Comparison of ENCODE assay signal across 15 mouse cellular contexts in the genomic region with DNA sequence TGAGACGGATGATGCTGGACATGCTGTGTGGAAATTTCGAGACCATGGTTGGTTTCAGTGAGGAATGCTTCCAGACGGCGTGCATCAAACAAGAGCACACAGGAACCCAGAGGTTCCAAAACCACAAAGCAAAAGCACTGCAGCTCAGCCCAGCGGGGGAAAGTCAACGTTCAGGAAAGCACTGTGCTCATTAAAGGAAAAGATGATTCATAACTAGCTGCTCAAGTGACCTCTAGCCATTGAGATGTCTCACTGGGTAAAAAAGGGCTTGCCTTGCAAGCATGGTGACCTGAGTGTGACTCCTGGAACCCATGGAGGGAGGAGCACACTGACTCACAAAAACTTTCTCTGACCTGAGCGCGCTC. TPM values are rescaled to one million over a fixed set of nuclear protein-coding genes. Genes with fewer than 3 reads are reported as not detected.
DNase-seq lines count a peak whose midpoint lies in the region; ATAC-seq and TF ChIP-seq lines count a peak whose summit lies in the region.
"Had no signal": no experiment of that assay in that cellular context is flagged by ENCODE, and none has a peak within 500 bp of the region (broad histone marks: within the 10 kb centered on the region; RNA-seq: fewer than 3 reads in every experiment).

No protein-coding gene starts in this region.

- intact Hi-C loops in left cerebral cortex, postnatal 4 days (cut with DNase I): no loop called here

- H3K9me3 ChIP-seq in hindbrain, embryonic 10.5 days: no peaks in the 10 kb centered on the region
- H3K9me3 ChIP-seq in hindbrain, postnatal 0 days (ENCODE audit: low read length): no peaks in the 10 kb centered on the region
- no peaks in the 10 kb centered on the region for H3K9me3 ChIP-seq in forebrain, embryonic 15.5 days
- H3K9me3 ChIP-seq: embryonic facial prominence, embryonic 12.5 days; liver, embryonic 15.5 days had no signal

- H3K27me3 ChIP-seq in hindbrain, embryonic 10.5 days (ENCODE audit: insufficient read depth, poor library complexity, severe bottlenecking): no peaks in the 10 kb centered on the region
- no peaks in the 10 kb centered on the region for H3K27me3 ChIP-seq in hindbrain, postnatal 0 days (ENCODE audit: insufficient read depth, low read length)
- H3K27me3 ChIP-seq in forebrain, embryonic 15.5 days: no peaks in the 10 kb centered on the region
- H3K27me3 ChIP-seq: embryonic facial prominence, embryonic 12.5 days; liver, embryonic 15.5 days had no signal

- H3K4me1 ChIP-seq in hindbrain, embryonic 10.5 days (replicated peaks): peaks cover 40% of the 10 kb centered on the region
- no peaks in the 10 kb centered on the region for H3K4me1 ChIP-seq in hindbrain, postnatal 0 days (ENCODE audit: insufficient read depth, low read length)
- no peaks in the 10 kb centered on the region for H3K4me1 ChIP-seq in forebrain, embryonic 15.5 days

- no peaks in the 10 kb centered on the region for H3K36me3 ChIP-seq in hindbrain, embryonic 10.5 days
- no peaks in the 10 kb centered on the region for H3K36me3 ChIP-seq in hindbrain, postnatal 0 days (ENCODE audit: insufficient read depth, low read length)
- no peaks in the 10 kb centered on the region for H3K36me3 ChIP-seq in forebrain, embryonic 15.5 days
- H3K36me3 ChIP-seq: embryonic facial prominence, embryonic 12.5 days; liver, embryonic 15.5 days had no signal

- 62% methylated on average over 8 of the region's 8 CpGs for WGBS in hindbrain, embryonic 10.5 days
- WGBS in hindbrain, postnatal 0 days: 51% methylated on average over 8 of the region's 8 CpGs
- 81% methylated on average over 8 of the region's 8 CpGs for WGBS in forebrain, embryonic 15.5 days

- H3K9ac ChIP-seq in hindbrain, postnatal 0 days (replicated peaks; ENCODE audit: low read length): no peak overlapping the region
- no peak overlapping the region for H3K9ac ChIP-seq in forebrain, embryonic 15.5 days (replicated peaks)
- H3K9ac ChIP-seq: embryonic facial prominence, embryonic 12.5 days; forebrain, postnatal 0 days; liver, embryonic 15.5 days had no signal

- no peak overlapping the region for H3K4me3 ChIP-seq in hindbrain, embryonic 10.5 days
- no peak overlapping the region for H3K4me3 ChIP-seq in hindbrain, postnatal 0 days (ENCODE audit: low read length)
- H3K4me3 ChIP-seq in forebrain, embryonic 15.5 days: no peak overlapping the region
- H3K4me3 ChIP-seq: embryonic facial prominence, embryonic 12.5 days; liver, embryonic 15.5 days had no signal

- no peak for TF ChIP-seq CTCF in hindbrain, postnatal 0 days (IDR thresholded peaks at IDR 0.05; ENCODE audit: low read depth)

- peak overlapping the region; percentile 64 for H3K27ac ChIP-seq in hindbrain, embryonic 10.5 days
- no peak overlapping the region for H3K27ac ChIP-seq in hindbrain, postnatal 0 days
- H3K27ac ChIP-seq in forebrain, embryonic 15.5 days (replicated peaks): no peak overlapping the region
- H3K27ac ChIP-seq: embryonic facial prominence, embryonic 12.5 days had no signal

- no peak for ATAC-seq in hindbrain, postnatal 0 days
- ATAC-seq in common myeloid progenitor, adult 5-6 weeks (replicated peaks; ENCODE audit: low read depth, poor library complexity, severe bottlenecking): peak; percentile 34
- ATAC-seq in forebrain, embryonic 15.5 days (replicated peaks): no peak
- ATAC-seq: forebrain, postnatal 0 days had no signal

- H3K4me2 ChIP-seq in hindbrain, postnatal 0 days (ENCODE audit: low read depth, low read length): no peak overlapping the region
- H3K4me2 ChIP-seq in forebrain, embryonic 15.5 days (replicated peaks): no peak overlapping the region
- H3K4me2 ChIP-seq: embryonic facial prominence, embryonic 12.5 days had no signal

- DNase-seq in hindbrain, embryonic 10.5 days (ENCODE audit: low spot score): no peak
- DNase-seq in hindbrain, postnatal 0 days (ENCODE audit: low spot score): no peak
- DNase-seq in retina, embryonic 14.5 days (ENCODE audit: low spot score): peak; percentile 24
- DNase-seq in retina, postnatal 1 day: no peak
- DNase-seq in layer of hippocampus, postnatal 14 days (ENCODE audit: low spot score in 2 of 2): no peak
- DNase-seq in left cerebral cortex, postnatal 4 days: no peak
- DNase-seq: adrenal gland, adult 8-10 months; cerebellum, adult 8-10 months; forebrain, postnatal 0 days; layer of hippocampus, postnatal 36 days; thymus, postnatal 4 days had no signal

RNA-seq across cellular contexts. Expression of a gene that starts 47.7 kb away (rescaled TPM):
- 2.8 and 4.6 TPM in 2 replicates for polyA plus RNA-seq in hindbrain, embryonic 10.5 days (2016; fragmentation: Nextera tagmentation; extraction: Ambion mirVana)
- total RNA-seq in hindbrain, postnatal 0 days (2014; rRNA removed): 4.3 and 4.8 TPM in 2 replicates
- 2.1 and 2.3 TPM in 2 replicates for polyA plus RNA-seq in hindbrain, postnatal 0 days (2015; fragmentation: Nextera tagmentation; extraction: Ambion mirVana)
- 15.0 and 17.6 TPM in 2 replicates for total RNA-seq in common myeloid progenitor, adult 5-6 weeks (2017)
- 10 to 100 TPM in 1 of 2 experiments, 1 to 10 TPM in 1; 8.8 to 10.3 TPM for total RNA-seq in layer of hippocampus, postnatal 14 days (2021)
- 1 to 10 TPM; 4.3 to 4.6 TPM for total RNA-seq in left cerebral cortex, postnatal 4 days (2021)
- polyA plus RNA-seq in forebrain, embryonic 15.5 days (2015; fragmentation: Nextera tagmentation; extraction: Ambion mirVana): 0.88 and 1.2 TPM in 2 replicates
